Mouse (Mus musculus): ENCODE results near the gene Atg16l1. TPM values are rescaled to one million over a fixed set of nuclear protein-coding genes. Genes with fewer than 3 reads are reported as not detected.

The Atg16l1 gene
- 43.8 and 49.9 TPM in 2 replicates for polyA plus RNA-seq (2015; fragmentation: Nextera tagmentation; extraction: Ambion mirVana)

DNA sequence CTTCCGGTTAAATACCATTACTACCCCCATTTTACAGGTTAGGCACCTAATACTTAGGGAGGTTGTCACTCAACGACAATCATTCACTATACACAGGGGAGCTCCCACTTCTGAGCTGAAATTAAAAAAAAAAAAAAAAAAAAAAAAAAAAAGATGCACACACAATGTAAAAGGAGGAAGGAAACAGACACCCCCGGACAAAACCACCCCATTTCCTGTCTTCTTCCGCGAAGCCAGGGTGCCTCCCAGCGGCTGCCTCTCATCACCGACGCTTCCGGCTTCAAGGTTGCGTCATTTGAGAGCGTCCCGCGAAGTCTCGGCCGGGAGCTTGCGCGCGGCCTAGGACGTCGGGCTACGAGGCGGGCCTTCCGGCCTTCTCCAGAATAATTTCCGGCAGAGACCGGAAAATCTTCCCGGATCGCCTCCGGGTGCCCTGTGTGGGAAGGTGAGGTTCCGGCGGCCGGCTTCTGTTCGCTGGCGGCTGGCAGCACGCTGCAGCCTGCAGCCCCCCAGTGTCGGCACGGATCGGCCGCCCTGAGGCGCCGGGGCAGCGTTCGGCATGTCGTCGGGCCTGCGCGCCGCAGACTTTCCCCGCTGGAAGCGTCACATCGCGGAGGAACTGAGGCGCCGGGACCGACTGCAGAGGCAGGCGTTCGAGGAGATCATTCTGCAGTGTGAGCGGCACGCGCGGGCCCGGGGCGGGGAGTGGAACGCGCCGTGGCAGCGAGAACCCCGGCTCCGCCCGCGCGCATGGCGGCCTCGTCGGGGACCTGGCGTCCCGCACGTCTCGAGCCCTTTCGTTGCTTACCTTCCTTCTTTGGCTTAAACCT lies at the start of gene Atg16l1:
Atg16l1 (plus strand) TSS at position 230 of the 830 bp plus-strand sequence.
- WGBS: 1% methylated on average over 73 of the region's 79 CpGs
- H3K4me2 ChIP-seq: peak within 1 kb of the TSS; percentile 81
- peaks cover 15% of the 10 kb centered on the region for H3K4me1 ChIP-seq
- H3K9ac ChIP-seq: peak within 1 kb of the TSS; percentile 95
- no peaks in the 10 kb centered on the region for H3K9me3 ChIP-seq (replicated peaks)
- peak within 1 kb of the TSS; percentile 86 for H3K27ac ChIP-seq
- peaks cover 18% of the 10 kb centered on the region for H3K36me3 ChIP-seq (ENCODE audit: poor library complexity, severe bottlenecking)
- ATAC-seq: peak; percentile 99
- peak within 1 kb of the TSS; percentile 99 for H3K4me3 ChIP-seq
- peaks cover 4% of the 10 kb centered on the region; the same call in 1 of the 2 replicates for H3K27me3 ChIP-seq

DNA sequence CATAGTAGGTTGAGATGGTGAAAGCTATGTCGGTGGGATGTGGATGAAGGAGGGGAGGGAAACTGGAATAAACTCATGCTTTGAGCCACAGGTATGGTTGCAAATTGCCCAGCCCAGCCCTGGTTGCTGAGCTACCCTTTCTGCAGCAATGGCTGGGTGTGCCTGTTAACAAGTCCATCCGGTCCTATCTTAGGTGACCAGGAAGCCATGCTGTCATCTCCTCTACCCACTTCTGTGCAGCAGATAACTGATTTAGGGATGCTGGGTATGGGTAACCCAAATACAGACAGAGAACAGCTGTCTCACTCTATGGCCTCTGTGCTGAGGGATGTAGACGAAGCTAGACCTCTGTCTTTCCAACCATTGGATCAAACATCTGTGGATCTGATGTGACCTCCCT lies 49.3 kb upstream of the Atg16l1 start:
- no peaks in the 10 kb centered on the region for H3K27me3 ChIP-seq
- H3K4me1 ChIP-seq: peaks cover 14% of the 10 kb centered on the region
- 93% methylated on average over 3 of the region's 3 CpGs for WGBS
- no peak overlapping the region for H3K27ac ChIP-seq
- no peaks in the 10 kb centered on the region for H3K36me3 ChIP-seq (ENCODE audit: poor library complexity, severe bottlenecking)
- H3K9ac ChIP-seq: no peak overlapping the region
- ATAC-seq: no peak
- no peak overlapping the region for H3K4me2 ChIP-seq
- H3K9me3 ChIP-seq (replicated peaks): peaks cover 6% of the 10 kb centered on the region; the same call in 1 of the 2 replicates
- no peak overlapping the region for H3K4me3 ChIP-seq

DNA sequence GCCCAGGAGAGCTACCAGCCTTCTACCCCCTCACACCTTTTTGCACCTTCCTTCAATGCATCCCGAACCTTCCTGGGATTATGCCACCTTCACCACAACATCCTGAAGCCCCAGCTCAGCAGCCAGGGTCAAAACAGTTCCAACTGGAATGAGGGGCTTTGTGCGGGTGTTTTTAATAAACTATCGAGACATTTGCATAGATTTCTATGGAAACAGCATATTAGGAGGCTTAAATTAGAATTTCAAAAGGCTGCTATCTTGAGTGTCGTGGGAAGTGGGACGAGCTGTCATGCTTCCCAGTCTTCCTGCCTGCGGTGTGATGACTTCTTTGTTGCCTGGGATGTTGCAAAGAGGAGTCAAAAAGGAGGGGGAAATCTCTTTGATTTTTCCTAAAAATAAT lies 46.6 kb upstream of the Atg16l1 start:
- peak; percentile 66; the same call in 1 of the 2 replicates for ATAC-seq

DNA sequence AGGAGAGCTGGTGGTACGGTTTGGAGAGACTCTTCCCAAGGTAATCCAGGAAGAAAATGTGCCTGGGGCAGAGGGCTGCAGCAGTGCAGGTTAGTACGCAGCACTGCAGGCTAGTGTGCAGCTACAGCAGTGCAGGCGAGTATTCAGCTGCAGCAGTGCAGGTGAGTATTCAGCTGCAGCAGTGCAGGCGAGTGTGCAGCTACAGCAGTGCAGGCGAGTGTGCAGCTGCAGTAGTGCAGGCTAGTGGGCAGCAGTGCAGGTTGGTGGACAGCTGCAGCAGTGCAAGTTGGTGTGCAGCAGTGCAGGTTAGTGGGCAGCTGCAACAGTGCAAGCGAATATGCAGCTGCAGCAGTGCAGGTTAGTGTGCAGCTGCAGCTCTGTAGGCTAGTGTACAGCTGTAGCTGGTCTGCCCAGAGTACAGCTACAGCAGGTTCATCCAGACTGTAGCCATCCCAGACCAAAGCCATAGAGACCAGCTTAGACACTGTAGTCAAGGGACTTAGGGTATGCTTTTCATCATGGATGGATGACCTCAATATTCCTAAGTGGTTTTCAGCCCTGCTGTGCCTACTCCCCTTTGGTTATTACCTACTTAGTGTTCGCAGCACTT lies 45.9 kb upstream of the Atg16l1 start:
- Histone ChIP-seq H3K4me3 (no peak overlapping the region), H3K4me1 (peaks cover 14% of the 10 kb centered on the region), H3K27me3 (no peaks in the 10 kb centered on the region), H3K9ac (no peak overlapping the region), H3K36me3 (ENCODE audit: poor library complexity, severe bottlenecking) (no peaks in the 10 kb centered on the region), H3K9me3 (replicated peaks) (peaks cover 6% of the 10 kb centered on the region; the same call in 1 of the 2 replicates), H3K27ac (peak overlapping the region; percentile 57), H3K4me2 (no peak overlapping the region)
- WGBS: 75% methylated on average over 7 of the region's 7 CpGs
- ATAC-seq: peak; percentile 53

More for the DNA sequence above, 46.6 kb upstream of the Atg16l1 start:
- peaks cover 14% of the 10 kb centered on the region for H3K4me1 ChIP-seq
- no peaks in the 10 kb centered on the region for H3K27me3 ChIP-seq
- peak overlapping the region; percentile 57; the same call in 1 of the 2 replicates for H3K27ac ChIP-seq
- no peak overlapping the region for H3K4me3 ChIP-seq
- H3K9ac ChIP-seq: no peak overlapping the region
- H3K4me2 ChIP-seq: no peak overlapping the region
- H3K36me3 ChIP-seq (ENCODE audit: poor library complexity, severe bottlenecking): no peaks in the 10 kb centered on the region
- H3K9me3 ChIP-seq (replicated peaks): peaks cover 6% of the 10 kb centered on the region; the same call in 1 of the 2 replicates
- 21% methylated on average over 6 of the region's 6 CpGs for WGBS

DNA sequence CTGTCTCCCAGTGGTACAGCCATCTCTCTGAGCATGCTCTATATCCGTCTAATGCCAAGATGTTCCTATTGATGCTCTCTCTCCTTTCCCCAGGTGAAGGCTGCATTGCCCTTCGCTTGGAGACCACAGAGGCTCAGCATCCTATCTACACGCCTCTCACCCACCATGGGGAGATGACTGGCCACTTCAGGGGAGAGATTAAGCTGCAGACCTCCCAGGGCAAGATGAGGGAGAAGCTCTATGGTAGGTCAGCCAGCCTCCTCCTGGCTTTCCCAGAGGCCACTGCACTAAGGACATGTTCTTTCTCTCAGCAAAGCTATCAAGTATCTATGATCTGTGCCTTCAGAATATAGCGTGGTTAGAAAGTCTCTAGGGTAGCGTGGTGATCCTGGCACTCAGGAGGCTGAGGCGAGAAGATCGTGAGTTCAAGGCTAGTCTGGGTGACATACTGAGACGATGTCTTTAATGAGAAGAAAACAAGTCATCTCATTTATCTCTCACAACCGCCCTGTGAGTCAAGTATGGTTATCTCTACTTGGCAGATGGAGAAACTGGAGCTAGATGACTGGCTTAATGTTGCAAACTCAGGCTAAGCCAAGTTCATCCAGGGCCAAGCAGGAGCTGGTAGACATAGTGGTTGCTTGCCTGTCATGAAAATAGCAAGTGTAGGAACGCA lies 43.6 kb upstream of the Atg16l1 start:
- WGBS: 88% methylated on average over 10 of the region's 10 CpGs
- peaks cover 14% of the 10 kb centered on the region for H3K4me1 ChIP-seq
- H3K36me3 ChIP-seq (ENCODE audit: poor library complexity, severe bottlenecking): no peaks in the 10 kb centered on the region
- no peak overlapping the region for H3K9ac ChIP-seq
- ATAC-seq: no peak
- H3K4me3 ChIP-seq: no peak overlapping the region
- H3K27me3 ChIP-seq: no peaks in the 10 kb centered on the region
- no peak overlapping the region for H3K4me2 ChIP-seq
- H3K9me3 ChIP-seq (replicated peaks): peaks cover 6% of the 10 kb centered on the region; the same call in 1 of the 2 replicates
- no peak overlapping the region for H3K27ac ChIP-seq

DNA sequence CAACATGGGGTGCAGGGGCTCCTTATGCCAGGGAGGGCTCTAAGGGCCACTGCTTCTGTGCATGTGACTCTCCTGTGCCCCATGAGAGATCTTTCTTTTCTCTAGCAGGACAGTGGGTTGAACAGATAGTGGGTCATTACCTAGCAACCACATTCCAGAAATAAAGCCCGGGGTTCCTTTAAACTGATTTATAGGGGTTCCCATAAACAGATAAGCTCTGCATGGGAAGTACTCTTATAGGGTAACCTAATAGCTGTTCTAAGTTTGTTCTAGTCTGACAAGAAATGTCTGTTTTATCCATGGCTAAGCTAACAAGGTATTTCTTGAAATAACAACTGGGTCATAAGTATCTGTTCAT lies 43.1 kb upstream of the Atg16l1 start:
- H3K4me1 ChIP-seq: peaks cover 14% of the 10 kb centered on the region
- WGBS: 84% methylated on average over 1 of the region's 1 CpGs
- no peaks in the 10 kb centered on the region for H3K27me3 ChIP-seq
- H3K9ac ChIP-seq: no peak overlapping the region
- H3K9me3 ChIP-seq (replicated peaks): peaks cover 6% of the 10 kb centered on the region; the same call in 1 of the 2 replicates
- no peak for ATAC-seq
- H3K4me3 ChIP-seq: no peak overlapping the region
- no peak overlapping the region for H3K4me2 ChIP-seq
- H3K36me3 ChIP-seq (ENCODE audit: poor library complexity, severe bottlenecking): no peaks in the 10 kb centered on the region
- no peak overlapping the region for H3K27ac ChIP-seq

DNA sequence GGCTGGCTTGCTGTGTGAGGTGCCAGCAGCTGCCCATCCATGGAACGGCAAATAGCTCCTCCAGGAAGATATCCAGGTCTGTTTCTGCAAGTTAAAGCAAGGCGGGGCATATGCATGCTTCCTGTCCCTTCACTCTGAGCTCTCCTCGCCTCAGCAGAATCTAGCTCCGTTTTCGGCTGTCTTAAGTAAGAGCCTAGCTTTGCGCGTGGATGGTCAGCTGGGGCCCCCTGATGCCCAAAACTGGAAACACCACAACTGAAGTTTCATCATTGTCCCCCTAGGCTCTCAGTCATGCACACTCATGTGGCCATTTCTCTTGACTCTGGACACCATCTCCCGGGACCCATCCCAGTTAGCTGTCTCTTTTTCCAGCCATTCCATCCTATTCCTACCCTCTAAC lies 34.3 kb upstream of the Atg16l1 start:
- ATAC-seq: no peak
- Histone ChIP-seq H3K9ac (no peak overlapping the region), H3K4me2 (no peak overlapping the region), H3K36me3 (ENCODE audit: poor library complexity, severe bottlenecking) (no peaks in the 10 kb centered on the region), H3K4me3 (no peak overlapping the region), H3K27ac (no peak overlapping the region), H3K27me3 (no peaks in the 10 kb centered on the region), H3K4me1 (no peaks in the 10 kb centered on the region), H3K9me3 (replicated peaks) (no peaks in the 10 kb centered on the region)
- WGBS: 46% methylated on average over 8 of the region's 8 CpGs

DNA sequence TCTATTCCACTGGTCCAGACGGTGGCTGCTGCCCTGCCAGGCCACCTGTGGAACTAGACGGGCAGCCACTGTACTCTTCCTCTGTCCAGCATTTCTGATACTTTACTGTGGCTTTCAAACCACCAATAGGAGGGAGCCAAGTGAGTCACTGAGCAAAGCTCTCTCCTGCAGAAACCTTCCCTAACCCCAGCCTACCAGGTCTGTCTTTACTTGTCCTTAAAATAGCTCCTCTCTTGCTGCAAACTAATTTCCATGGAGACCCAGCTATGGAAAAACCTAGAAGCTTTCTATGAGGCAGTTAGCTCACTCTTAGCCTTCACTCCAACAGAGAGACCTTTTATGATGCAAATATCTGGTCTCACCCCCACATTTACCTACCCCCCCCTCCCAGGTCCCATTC lies 33.6 kb upstream of the Atg16l1 start:
- H3K27me3 ChIP-seq: no peaks in the 10 kb centered on the region
- no peak overlapping the region for H3K4me2 ChIP-seq
- no peak overlapping the region for H3K4me3 ChIP-seq
- no peak overlapping the region for H3K9ac ChIP-seq
- H3K9me3 ChIP-seq (replicated peaks): no peaks in the 10 kb centered on the region
- WGBS: 30% methylated on average over 2 of the region's 2 CpGs
- H3K36me3 ChIP-seq (ENCODE audit: poor library complexity, severe bottlenecking): no peaks in the 10 kb centered on the region
- ATAC-seq: no peak
- H3K4me1 ChIP-seq: no peaks in the 10 kb centered on the region
- H3K27ac ChIP-seq: no peak overlapping the region

DNA sequence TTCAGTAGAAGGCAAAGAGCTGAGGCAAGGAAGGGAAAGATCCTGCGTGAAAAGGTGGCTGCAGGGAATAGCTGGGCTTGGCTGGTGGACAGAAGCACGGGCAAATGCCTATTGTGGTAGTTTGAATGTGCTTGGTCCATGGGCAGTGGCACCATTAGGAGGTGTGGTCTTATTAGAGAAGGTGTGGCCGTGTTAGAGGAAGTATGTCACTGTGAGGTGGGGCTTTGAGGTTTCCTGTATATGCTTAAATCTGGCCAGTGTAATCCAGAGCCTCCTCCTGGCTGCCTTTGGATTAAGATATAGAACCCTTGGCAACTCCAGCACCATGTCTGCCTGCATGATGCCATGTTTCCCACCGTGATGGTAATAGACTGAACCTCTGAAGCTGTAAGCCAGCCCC lies 32.3 kb upstream of the Atg16l1 start:
- no peak overlapping the region for H3K4me3 ChIP-seq
- H3K4me1 ChIP-seq: no peaks in the 10 kb centered on the region
- no peaks in the 10 kb centered on the region for H3K36me3 ChIP-seq (ENCODE audit: poor library complexity, severe bottlenecking)
- no peak overlapping the region for H3K9ac ChIP-seq
- H3K4me2 ChIP-seq: no peak overlapping the region
- WGBS: 66% methylated on average over 4 of the region's 4 CpGs
- H3K27me3 ChIP-seq: no peaks in the 10 kb centered on the region
- no peaks in the 10 kb centered on the region for H3K9me3 ChIP-seq (replicated peaks)
- no peak overlapping the region for H3K27ac ChIP-seq
- ATAC-seq: no peak

DNA sequence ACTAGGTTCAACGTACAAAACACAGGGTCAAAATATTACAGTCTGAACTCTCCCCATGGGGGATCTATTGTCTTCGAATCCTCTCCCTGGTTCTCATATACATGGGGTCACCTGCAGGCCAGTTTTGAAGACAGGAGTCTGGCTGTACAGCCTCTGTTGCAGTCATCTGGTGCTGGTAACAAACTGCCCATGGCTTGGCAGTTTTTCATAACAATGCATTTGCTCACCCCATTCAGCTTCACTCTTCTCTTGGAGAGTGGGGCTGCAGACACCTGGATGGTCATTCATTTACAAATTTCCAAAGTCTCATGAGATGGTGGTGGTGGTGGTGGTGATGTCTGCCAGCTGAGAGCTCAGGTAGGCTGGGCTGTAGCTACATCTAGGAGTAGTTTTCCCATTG lies 26.6 kb upstream of the Atg16l1 start:
- Histone ChIP-seq H3K27ac (no peak overlapping the region), H3K9ac (no peak overlapping the region), H3K4me2 (no peak overlapping the region), H3K4me1 (no peaks in the 10 kb centered on the region), H3K9me3 (replicated peaks) (no peaks in the 10 kb centered on the region), H3K4me3 (no peak overlapping the region), H3K36me3 (ENCODE audit: poor library complexity, severe bottlenecking) (no peaks in the 10 kb centered on the region), H3K27me3 (no peaks in the 10 kb centered on the region)
- ATAC-seq: no peak
- WGBS: 75% methylated on average over 2 of the region's 2 CpGs

DNA sequence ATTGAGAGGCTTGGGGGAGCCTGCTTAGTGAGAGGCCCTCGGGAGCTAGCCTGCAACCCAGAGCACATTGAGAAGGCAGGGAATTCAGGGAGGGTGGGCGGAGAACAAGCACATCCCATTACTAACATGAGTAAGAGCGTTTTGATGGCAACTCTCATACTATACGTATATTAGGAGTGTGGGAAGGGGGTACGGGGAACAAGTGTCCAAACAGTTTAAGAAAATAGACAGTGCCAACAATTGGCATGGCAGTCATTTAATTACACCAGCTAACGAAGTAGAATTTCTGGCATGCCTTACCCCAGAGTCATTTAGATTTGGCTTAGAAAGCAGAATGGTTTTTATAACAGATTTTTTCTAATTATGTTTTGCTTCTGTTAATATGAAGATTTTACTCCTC lies 25.8 kb upstream of the Atg16l1 start:
- Histone ChIP-seq H3K4me2 (no peak overlapping the region), H3K9me3 (replicated peaks) (no peaks in the 10 kb centered on the region), H3K27ac (no peak overlapping the region), H3K9ac (no peak overlapping the region), H3K4me3 (no peak overlapping the region), H3K36me3 (ENCODE audit: poor library complexity, severe bottlenecking) (no peaks in the 10 kb centered on the region), H3K4me1 (no peaks in the 10 kb centered on the region), H3K27me3 (no peaks in the 10 kb centered on the region)
- peak; percentile 36; the same call in 1 of the 2 replicates for ATAC-seq
- WGBS: 66% methylated on average over 6 of the region's 6 CpGs

DNA sequence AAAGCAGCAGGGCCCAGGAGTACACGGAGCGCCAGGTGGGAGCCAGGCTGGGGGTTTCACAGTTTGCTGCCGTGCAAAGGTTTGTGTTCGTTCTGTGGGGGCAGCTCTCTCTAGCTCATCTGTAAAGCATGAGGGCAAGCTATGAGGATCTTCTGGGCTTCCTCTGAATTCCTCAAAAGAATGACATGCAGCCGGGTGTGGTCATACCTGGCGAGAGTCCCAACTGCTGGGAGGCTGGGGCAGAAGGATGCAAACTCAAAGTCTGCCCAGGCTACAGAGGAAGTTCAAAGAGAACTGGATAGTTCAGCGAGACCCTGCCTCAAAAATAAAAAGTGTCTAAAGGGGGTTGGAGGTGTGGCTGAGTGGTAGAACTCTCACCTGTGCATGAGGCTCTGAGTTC lies 25.4 kb upstream of the Atg16l1 start:
- Histone ChIP-seq H3K27ac (no peak overlapping the region), H3K9ac (no peak overlapping the region), H3K36me3 (ENCODE audit: poor library complexity, severe bottlenecking) (no peaks in the 10 kb centered on the region), H3K4me3 (no peak overlapping the region), H3K4me2 (no peak overlapping the region), H3K27me3 (no peaks in the 10 kb centered on the region), H3K4me1 (no peaks in the 10 kb centered on the region), H3K9me3 (replicated peaks) (no peaks in the 10 kb centered on the region)
- WGBS: 82% methylated on average over 7 of the region's 7 CpGs
- ATAC-seq: no peak

Data from forebrain, embryonic 13.5 days (tissue).